Mouse (Mus musculus): ENCODE data around the gene Gm49405.
"Not testable (repeated sequence)": the region's sequence is repeated elsewhere in the genome, so short reads cannot be mapped to it uniquely, and the experiment has no call there.

Gene Gm49405

DNA sequence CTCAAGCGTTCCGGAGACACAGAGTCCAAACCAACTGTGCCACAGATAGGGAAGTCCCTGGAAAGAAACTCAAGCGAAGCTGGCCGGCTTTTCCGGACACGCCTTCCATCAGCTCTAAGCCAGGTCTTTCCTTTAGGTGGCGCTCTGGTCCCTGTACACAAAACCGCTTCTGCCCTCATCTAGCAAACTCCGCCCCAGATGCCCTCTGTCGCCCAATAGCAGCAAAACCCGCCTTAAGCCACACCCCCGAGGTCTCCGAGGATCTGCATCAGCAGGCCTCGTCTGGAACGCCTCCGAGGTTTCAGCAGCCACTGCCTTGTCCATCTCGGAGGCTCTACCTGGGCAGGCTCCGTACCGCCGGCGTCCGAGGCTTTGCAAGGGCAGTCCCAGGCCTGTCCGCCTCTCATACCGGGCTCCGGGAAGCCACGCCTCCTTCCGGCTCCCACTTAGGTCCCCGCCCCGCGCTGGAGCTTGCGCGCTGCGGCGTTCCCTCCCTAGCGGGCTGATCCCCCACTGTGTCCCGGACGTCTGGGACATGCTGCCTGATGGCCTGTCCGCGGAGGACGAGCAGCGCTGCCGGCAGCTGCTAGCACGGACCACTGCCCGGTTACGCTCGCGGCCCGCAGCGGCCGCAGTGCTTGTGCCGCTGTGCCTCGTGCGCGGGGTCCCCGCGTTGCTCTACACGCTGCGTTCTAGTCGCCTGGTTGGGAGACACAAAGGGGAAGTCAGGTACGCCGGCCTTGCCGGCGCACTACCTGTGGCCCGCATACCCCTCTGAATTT, at the start of gene Gm49405, which contains the start of gene Nudt8:
Gene Gm49405 (plus strand): TSS at position 508 of the 782 bp plus-strand sequence.
Gene Nudt8 (plus strand): TSS at position 462 of the 782 bp plus-strand sequence.
- peak; percentile 97 for DNase-seq (ENCODE audit: low spot score)

DNA sequence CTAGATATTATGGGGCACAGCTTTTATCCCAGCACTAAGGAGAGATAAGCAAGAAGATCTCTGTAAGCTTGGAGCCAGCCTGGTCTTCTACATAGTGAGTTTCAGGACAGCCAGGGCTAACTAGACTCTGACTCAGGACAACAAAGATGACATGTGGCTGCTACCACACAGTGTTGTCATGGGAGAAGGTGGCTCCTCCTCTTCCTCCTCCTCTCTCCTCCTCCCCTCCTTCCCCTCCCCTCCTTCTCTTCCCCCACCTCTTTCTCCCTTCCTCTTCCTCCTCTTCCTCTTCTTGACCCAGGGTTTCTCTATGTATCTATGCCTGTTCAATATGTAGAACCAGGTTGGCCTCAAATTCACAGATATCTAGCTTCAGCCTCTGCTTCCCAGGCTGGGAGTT, 49.0 kb upstream of the Gm49405 start:
- DNase-seq (ENCODE audit: low spot score): no peak

DNA sequence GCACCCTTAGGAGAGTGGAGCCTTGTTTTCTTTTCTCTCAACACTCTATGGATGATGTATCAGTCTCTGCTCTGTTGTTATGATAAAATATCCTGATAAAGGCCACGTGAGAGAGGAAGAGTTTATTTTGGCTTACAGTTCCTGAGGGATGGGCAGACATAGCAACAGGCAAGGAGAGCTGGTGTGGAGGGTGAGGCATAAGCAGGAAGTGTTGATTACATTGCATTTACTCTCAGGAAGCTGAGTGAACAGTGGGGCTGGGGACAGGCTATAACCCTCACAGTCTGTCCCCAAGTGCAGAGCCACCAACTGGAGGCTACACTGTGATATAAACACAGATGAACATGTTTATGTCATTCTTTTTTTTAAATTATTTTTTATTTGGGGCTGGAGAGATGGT, 48.3 kb upstream of the Gm49405 start:
- DNase-seq (ENCODE audit: low spot score): no peak

DNA sequence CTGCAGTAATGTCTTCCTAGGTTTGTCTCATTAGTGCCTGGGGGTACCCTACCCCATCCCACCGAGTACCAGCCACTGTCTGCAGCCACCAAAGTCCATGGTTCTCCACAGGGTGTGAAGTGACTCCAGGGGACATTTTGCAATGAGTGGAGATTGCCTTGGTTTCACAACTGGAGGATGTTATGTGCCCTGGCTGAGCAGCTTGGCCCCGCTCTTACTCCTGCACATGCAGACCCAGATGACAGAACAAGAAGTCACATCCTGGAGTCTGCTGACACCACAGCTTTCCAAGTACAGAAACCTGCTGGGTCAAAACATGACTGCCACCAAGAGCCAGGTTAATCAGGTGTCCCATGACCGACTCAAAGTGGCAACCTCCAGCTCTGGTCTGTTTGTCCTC, 45.4 kb upstream of the Gm49405 start:
- no peak for DNase-seq (ENCODE audit: low spot score)

DNA sequence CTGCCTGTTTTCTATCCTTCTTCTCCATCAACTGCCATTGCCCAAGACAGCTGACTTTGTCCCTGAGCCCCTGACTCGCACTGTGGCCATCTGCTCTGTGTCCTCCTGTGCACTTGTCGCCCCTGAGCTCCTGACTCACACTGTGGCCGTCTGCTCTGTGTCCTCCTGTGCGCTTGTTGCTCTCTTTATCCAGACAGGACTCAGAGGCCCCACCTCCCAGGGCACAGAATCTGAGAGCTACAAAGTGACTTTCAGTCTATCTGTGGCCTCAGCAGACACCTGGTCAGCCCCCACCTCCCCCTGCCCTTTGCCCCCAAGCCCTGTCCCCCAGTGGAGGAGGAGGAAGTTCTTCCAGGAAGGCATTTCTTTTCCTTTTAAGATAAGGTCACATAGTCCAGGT, 44.6 kb upstream of the Gm49405 start:
- no peak for DNase-seq (ENCODE audit: low spot score)

DNA sequence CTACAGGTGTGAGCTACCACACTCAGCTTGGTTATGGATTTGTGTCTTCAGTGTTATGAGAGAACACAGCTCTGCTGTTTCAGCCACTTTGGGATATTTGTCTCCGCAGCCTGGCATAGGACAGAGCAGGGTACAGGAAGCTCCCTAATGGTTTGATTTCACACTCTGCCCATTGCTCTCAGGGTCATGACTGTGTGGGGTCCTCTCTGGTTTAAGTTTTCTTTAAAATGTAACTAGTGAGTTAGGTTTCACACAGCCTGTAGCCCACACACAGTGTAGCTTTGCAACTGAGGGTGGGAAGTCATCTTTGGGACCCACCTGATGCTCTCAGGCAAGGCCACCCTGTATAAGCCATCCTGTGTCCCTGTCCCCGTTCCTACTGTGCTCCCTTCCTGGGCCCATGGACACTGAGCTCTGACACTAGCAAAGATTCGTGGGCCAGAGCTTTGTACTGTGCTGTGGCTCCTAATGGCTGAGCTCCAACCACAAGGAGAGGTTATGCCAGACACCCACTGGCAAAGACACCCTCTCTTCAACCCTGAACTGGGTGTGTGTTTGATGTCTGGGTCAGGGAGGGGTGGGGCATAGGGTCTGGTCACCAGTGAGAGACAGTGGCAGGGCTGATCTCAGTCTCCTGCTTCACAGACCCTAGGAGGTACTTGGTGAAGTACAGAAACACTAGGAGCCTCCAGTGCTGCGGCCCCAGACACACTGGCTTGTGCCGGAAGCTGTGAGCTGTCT, 43.0 kb upstream of the Gm49405 start:
- DNase-seq (ENCODE audit: low spot score): not testable (repeated sequence)

DNA sequence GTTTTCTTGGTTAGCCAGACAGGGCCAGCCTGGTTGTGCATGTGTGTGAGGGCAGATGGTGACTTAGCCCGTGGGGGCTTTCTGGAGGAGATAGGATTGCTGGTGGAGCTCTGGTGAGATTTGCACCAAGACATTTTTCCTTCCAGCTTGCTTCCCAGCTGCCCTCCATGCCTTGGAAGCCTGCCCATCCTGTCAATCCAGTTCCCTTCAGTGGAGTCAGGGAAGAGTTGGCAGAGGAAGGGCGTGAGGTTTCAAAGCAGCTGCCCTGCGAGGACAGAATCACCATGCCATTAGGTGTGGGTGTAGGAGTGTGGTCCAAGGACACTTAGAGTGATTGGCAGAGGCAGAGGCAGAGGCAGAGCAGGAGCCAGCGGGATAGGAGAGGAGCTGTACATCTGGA, 42.0 kb upstream of the Gm49405 start, which contains the start of gene Aldh3b3:
Gene Aldh3b3 (plus strand): TSS at position 176 of the 400 bp plus-strand sequence.
- no peak for DNase-seq (ENCODE audit: low spot score)

DNA sequence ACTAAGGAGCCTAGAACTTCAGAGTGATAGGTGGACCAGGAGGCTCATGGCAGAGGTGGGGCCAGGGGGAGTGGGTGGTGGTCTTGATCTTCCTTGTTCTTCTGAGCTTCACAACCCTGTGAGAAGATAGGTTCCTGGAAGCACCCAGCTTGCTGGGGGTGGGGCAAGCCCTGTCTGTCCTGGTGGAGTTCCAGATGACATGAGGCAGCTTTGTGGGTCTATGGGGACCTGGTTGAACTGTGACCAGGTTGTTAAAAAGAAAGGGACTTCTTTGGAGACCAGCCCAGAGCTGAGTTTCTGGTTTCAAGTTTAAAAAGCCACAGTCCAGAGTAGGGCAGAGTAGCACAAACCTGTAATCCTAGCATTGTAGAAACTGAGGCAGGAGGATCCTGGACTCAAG, 41.4 kb upstream of the Gm49405 start:
- DNase-seq (ENCODE audit: low spot score): no peak

DNA sequence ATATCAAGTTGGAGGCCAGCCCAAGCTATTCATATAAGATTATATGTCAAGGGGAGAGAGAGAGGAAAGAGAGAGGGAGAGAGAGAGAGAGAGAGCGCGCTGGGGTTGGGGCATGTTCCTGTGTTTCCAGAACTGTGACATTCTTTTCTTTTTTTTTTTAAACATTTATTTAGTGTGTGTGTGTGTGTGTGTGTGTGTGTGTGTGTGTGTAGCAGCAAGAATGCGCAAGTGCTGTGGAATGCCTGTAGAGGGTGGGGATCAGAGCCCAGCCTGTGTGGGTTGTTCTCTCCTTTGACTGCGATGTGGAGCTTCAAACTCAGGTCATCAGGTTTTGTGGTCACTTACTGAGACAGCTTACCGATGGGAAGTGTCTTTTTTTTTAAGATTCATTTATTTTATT, 40.2 kb upstream of the Gm49405 start:
- DNase-seq (ENCODE audit: low spot score): no peak

DNA sequence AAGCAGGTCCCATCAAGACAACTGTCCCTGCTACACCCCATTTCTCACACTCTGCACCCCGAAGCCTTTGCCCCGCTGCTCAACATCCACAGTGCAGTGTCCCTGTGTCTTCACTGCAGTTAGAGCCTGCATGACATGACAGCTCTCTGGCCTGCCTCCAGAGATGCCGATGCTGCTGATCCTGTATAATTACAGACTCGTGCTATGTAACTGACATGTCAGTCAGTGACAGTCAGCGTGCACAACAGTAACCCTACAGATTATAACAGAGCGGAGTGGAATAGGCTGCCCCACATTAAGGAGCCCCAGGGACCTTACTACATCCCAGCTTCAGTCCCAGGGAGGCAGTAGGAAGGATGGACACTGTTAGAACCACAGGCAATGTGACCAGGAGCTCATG, 38.6 kb upstream of the Gm49405 start:
- DNase-seq (ENCODE audit: low spot score): not testable (repeated sequence)

DNA sequence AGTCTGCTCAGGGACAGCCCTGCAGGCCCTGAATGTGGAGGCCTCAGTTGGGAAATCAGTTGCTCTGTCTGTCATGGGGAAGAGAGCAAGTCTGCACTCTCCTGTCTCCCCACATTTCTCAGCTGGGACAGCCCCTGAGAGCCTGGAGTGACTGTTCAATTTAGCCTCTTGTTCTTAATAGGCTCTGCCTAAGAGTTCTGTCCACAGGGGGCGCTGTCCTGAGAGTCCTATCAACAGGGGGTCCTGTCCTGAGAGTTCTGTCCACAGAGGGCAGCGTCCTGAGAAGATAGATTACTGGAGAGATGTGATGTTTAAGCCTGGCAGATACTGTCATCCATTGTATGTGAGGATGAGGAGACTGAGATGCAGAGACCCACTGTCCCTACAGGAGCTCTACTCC, 38.0 kb upstream of the Gm49405 start:
- DNase-seq (ENCODE audit: low spot score): no peak

DNA sequence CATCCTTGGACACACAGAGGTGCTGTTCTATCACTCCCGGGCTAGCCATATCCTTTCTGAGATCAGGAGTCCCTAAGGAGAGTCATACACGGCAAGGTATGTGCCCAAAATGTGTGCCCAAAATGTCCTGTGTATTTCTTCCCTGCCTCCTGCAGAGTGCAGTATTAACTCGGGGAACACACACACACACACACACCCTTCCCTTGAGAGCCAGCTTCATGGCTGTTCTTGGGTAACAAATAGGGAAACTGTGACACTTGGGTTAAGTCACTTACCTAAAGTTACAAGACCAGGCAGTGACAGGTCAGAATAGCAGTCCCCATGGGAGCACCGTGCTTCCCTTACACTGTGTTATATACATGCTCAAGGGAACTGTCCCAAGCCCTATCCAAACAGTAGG, 36.4 kb upstream of the Gm49405 start:
- DNase-seq (ENCODE audit: low spot score): no peak

DNA sequence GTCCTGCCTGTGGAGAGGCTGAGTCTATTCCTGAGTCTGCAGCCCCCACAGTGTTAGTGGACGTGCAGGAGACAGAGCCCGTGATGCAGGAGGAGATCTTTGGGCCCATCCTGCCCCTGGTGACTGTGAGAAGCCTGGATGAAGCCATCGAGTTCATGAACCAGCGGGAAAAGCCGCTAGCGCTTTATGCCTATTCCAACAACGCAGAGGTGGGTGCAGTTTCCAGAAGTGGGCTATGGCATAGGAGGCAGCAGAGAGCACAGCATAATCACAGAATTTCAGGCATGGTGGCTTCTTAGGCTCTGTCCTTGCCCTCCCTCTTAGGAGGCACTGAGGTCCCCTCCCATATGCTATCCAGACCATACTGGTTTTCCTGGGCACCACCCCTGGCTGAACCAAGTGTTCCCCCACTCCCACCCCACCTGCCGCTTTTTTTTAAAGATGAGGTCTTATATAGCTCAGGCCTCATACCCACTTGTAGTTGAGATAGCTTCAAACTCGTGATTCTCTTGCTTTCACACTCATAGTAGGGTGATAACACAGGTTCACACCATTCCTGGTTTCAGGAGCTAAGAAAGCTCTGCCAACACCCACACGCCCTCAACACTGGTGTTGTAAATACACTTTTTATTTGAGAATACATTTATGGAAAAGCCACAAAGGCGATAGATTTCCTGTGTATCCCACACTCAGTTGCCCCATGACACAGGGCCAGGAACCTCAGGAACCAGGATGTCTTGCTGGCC, 33.9 kb upstream of the Gm49405 start:
- DNase-seq (ENCODE audit: low spot score): no peak

DNA sequence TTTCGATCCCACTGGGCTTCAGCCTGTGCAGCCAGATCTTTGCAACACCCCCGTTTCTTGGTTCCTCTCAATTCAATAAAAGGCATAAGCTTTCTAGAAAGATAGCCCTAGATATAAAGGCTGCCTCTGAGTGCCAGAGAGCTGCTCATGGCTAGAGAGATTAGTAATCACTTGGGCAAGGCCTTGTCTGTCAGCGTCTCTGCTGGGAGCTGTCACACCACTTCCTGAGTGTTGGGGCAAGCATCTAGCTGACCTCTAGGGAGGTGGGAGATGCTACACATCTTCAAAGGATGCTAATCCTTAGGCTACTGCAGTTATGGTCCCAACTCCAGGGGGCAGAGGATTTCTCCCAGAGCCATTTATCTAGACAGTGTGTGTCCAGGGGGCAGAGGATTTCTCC, 33.2 kb upstream of the Gm49405 start:
- DNase-seq (ENCODE audit: low spot score): no peak

DNA sequence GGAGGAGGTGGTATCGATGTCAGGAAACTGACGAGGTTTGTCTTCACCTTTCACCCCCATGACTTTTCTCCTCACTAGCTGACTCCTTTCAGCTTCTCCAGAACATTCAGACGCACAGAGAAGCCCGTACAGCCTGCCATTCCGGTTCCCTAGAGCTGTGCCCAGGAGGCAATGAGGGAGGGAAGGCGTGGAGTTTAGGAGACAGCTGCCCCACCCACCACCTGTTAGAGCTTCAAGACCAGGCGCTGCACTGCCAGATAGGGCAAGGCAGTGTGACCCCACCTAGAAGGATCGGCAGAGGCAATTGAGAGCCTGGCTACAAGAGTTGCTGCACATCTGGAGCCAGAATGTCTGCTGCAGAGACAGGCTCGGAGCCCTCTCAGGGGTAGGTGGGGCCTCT, 28.2 kb upstream of the Gm49405 start, which contains the start of gene Aldh3b2:
Gene Aldh3b2 (plus strand): TSS at position 100 of the 400 bp plus-strand sequence.
- DNase-seq (ENCODE audit: low spot score): peak; percentile 41

DNA sequence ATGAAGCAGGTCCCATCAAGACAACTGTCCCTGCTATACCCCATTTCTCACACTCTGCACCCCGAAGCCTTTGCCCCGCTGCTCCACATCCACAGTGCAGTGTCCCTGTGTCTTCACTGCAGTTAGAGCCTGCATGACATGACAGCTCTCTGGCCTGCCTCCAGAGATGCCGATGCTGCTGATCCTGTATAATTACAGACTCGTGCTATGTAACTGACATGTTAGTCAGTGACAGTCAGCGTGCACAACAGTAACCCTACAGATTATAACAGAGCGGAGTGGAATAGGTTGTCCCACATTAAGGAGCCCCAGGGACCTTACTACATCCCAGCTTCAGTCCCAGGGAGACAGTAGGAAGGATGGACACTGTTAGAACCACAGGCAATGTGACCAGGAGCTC, 25.8 kb upstream of the Gm49405 start:
- DNase-seq (ENCODE audit: low spot score): not testable (repeated sequence)

DNA sequence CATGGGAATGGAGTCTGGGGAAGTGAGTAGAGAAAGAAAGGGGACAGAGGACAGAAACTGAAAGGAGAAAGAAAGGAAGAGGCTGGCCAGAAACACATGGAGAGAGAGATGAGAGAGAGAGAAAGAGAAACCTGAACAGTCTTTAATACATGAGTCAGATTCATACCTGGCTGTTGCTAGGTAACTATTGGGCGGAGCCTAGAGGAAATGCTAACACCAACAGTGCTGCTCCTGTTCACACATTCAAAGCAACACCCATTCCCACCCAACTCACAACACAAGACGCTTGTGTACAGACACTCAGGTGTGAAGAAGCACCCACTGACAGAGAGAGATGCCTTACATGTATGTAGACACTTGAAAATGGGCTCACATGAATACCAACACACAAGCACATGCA, 24.6 kb upstream of the Gm49405 start:
- DNase-seq (ENCODE audit: low spot score): no peak

DNA sequence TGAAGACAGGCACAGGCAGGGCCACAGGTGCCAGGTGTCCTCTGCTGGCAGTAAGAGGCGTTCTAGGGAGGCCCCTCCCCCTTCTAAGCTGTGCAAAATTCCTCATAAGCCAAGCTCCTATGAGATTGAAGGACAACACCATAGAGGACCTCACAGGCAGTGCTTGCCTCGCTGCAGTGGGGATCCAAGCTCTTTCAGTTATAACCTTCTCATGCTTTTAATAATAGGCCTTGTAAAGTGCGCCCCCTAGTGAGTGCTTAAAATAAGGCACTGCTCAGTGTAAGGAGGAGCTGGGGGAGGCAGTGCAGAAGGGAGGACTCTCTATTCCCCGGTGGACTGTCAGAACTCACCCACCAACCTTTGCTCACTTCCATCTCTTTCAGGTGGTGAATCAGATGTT, 20.1 kb upstream of the Gm49405 start:
- DNase-seq (ENCODE audit: low spot score): peak; percentile 71

DNA sequence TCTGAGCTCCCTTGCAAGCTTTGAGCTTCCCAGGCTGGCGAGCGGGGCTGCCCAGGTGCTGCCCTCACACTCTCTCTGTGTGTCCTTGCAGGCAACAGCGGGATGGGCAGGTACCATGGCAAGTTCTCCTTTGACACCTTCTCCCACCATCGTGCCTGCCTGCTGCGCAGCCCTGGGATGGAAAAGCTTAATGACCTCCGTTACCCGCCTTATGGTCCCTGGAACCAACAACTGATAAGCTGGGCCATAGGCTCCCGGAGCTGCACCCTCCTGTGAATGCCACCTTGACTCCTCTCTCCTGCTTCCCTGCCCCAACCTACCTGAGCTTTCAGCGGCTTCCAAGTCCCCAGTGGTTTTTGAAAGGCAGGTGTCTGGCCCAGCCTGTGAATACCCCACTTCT, 19.5 kb upstream of the Gm49405 start:
- no peak for DNase-seq (ENCODE audit: low spot score)

DNA sequence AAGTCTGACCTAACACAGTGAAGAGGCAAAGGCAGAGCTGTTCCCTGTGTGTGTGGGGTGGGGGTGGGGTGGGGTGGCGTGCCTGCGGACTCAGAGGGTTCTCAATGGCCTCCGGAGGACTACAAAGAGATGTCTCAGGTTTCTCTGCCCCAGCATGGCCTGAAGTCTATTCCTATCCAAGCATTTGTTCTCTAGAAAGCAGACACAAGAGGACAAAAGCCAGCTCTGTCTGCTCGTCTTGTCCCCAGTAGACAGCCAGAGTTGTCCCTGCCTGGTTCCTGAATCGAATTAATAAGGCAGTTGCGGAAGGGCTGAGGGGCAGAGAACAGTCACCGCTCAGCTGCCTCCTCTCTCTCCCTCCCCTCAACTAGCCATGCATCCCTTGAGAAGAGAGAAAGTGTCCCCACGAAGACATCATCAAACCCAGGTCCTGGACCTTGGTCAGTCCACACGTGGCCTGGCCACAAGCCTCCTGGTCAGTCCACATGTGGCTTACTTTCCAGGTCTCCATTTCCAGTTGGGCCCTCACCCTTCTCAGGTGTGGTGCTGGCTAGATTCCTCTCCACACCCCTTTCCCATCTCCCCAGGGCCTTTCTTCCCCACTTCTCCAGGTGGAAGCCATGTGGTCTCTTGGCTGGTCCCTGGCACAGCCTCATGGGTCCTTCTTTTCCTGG, 16.8 kb upstream of the Gm49405 start:
- no peak for DNase-seq (ENCODE audit: low spot score)

DNA sequence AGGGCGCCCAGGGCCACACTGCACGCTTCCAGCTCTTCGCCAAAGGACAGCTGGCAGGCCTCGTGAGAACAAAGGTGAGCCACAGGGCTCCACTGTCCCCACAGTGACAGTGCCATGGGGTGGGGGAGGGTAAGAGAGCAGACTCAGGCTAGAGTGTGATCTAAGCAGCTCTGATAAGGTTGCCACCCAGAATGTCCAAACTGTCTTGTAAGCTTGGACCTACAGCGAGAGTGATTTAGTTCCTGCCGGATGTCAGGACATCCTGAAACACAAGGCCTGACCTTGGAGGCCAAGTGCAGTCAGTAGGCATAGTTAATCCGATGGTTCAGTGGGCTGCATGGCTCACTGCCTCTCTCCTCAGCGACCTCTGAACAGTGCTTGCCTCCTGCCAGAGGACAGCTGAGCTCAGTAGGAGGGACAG, 15.2 kb upstream of the Gm49405 start:
- no peak for DNase-seq (ENCODE audit: low spot score)

DNA sequence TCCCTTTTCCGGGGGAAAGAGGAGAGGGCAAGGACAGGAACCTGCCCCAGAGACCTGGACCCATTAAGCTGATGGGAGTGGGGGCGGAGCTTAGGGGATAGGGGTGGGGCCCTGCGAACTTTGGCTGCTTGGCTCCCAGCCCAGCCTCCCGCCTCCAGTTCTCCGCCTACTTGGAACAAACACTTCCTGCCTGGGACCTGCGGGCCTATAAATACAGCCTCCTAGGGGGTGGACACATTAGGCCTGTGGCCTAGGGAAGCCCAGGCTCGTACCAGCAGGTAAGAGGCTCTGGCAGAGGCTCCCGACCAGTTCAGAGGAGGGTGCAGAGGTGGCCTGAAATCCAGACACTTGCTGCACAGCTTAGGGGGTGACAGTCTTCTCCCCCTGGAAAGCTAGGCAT, 14.1 kb upstream of the Gm49405 start, which contains the start of gene Acy3:
Gene Acy3 (plus strand): TSS at position 237 of the 400 bp plus-strand sequence.
- peak; percentile 19 for DNase-seq (ENCODE audit: low spot score)
